Mouse (Mus musculus) retina, postnatal 7 days (tissue): Measurements from ENCODE around the gene Adra2b.

Experiments used
- DNase-seq: peaks from one replicate; pipeline ENCODE4 v3.0.0-alpha.2; 2012; ENCODE audit warnings: low read depth, low spot score

The Adra2b gene

DNA sequence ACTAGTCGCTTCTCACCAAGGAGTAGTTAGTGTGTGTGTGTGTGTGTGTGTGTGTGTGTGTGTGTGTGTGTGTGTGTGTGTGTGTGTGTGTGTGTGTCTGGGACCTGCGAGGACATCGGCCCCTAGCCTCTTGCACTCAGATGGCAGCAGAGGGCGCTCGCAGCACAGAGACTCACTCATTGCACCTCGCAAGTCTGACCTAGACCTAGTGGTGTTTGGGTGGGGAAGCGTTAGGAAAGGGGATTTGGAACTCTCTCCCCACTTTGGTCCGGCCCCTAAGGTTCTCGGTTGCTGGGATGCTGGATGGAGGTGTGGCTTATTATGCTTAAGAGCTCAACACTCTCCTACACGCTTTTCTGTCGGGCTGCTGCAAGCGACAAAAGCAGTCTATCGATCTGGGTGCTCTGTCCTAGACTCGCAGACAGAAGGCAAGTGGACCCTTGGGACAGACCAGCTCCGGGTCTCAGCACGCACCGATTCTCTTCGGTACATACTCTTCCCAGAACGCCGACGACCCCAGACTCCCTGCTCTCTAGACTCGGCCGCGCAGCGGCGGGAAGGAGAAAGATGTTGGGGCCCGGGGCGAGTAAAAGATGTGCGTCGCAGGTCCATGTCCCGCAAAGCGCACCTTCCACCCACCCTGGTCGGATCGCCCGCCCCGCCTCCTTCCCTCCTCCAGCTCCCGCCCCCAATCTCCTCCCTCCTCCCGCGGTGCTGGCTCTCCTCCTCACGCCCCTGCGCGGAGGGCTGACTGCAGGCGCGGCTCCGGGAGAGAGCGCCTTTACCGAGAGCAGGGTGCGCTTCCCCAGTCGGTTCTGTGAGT is at the start of gene Adra2b:
Gene Adra2b, plus strand, starts transcription at position 750 of the 823 bp plus-strand sequence.
- DNase-seq: peak; percentile 71

- DNase-seq: no peak
Measured at GRCm38 (mm10) chr2:127313878-127314277, 49.1 kb upstream of the Adra2b start.

DNA sequence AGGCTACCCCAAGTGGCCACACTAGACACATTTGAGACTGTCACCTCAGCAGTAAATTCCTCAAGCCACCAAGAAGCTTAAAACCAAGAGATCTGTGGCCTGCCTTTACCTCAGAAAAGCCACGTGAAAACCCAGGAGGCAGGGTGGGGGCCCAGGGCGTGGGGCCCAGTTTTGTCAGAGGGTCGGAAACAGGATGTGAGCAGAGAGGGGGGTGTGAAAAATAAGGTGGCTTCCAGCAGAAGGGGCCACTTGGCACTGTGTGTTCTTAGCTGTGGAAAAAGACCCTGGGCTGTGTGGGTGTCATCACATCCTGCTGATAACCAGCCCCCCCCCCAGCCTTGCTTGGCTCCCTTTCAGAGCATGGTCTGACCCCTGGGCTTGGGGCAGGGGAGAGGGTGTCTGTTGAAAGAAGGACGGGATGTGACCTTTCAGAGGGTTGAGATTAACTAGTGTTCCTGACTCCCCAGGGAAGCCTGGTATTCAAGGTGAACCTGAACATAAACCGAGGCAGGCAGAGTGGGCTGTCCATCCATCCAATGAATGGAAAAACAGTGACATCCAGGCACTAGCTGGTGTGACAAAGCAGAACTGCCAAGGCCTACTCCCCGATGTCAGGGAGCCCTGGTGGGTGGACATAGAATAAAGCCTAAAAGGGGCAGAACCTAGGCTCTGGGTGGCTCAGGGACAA is 48.4 kb upstream of the Adra2b start:
- no peak for DNase-seq

DNA sequence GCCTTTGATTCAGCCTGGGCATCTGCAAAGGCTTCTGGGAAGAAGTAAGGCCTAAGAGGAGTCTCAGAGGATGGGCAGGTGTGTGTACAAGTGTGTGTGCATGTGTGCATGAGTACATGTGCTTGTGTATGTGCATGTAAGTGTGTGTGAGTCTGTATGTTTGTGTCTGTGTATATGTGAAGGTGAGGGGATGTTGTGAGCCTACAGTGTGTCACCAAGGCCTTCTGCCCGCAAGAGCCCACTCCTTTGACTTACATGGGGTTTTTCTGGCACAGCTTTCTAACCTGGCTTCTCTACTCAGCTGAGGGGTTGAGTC is 47.9 kb upstream of the Adra2b start:
- no peak for DNase-seq

GRCm38 (mm10) chr2:127316431-127316830 is 46.6 kb upstream of the Adra2b start:
- DNase-seq: no peak

- DNase-seq: no peak
Measured at GRCm38 (mm10) chr2:127318136-127318535, 44.9 kb upstream of the Adra2b start.

DNA sequence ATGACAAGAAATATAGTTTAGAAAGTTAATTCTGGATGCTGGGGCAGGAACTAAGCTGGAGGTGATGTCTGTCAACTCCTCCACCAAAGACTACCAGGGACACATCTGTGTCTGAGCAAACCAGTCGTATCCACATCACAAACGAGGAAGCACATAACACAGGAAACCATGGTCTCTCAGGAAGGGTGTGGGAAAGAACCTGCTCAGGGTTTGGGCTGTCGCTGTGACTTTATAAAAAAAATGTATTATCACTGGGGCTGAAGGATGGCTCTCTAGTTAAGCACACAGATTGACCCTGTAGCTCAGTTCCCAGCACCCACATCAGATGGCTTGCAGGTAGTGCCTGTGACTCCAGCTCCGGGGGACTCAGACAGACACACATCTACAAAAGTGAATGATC is 43.9 kb upstream of the Adra2b start:
- DNase-seq: no peak

DNA sequence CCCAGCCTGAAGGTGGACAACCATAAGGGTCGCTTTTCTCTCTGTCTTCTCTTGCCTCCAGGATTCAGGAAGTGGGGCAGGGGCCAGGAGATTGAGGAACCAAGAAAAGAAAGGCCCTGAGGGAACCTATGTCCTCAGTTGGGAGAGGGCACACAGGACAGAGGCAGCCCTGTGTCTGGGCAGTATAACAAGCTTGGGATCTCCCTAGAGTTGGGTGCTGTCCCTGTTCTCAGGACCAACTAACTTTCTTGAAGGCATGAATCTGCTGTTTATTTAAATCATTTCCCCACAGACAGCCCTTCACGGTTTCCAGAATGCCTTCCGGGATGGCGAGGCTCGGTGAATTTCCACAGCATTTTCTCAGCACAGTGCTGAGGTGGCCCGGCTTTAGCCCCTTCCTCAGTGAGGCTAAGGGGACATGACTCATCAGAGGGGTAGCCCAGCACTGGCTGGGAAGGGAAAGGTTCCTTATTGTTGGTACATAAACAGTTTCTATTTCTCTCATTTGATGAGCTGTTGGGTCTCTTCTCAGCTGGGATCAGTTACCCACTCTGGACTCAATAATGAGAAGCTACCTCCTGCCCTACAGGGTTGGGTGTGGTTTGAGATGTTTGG is 40.2 kb upstream of the Adra2b start:
- DNase-seq: no peak

DNA sequence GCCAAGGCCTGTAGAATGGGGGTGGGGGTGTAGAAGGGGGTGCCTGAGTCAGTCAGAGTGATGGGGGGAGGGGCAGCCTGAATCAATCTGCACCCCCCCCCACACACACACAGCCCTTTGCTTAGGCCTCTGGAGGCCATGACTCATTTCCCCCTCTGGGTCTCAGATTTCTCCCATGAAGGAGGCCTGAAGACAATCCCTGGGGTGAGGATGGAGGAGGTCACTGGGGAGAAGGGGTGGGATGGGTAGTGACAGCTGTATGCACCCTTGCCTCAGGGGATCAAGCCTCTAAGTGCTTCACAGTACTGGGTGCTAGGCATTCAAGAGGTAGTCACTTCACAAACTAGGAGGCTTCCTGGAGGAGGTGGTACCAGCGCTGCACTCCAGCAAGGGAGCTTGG is 39.3 kb upstream of the Adra2b start:
- no peak for DNase-seq

DNA sequence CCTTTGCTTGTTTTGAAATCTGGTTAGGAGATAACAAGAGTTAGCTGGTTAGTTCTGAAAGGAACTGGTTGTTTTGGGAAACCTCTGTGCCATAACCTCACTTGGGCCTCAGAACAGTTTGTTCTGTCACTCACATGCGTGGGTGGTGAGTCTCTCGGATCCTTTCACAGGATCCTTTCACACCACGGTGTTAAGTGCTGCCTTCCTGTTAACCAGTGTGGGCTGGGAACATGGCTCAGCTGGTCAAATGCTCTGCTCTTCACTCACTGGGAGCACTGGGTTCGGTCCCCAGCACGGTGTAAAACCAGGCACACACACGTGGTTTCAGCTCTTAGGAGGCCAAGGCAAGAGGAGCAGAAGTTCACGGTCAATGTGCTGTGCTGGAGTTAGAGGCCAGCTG is 38.6 kb upstream of the Adra2b start:
- no peak for DNase-seq

GRCm38 (mm10) chr2:127328090-127328851 is 34.7 kb upstream of the Adra2b start:
- DNase-seq: no peak

GRCm38 (mm10) chr2:127332807-127333570 is 30.0 kb upstream of the Adra2b start:
- DNase-seq: no peak

DNA sequence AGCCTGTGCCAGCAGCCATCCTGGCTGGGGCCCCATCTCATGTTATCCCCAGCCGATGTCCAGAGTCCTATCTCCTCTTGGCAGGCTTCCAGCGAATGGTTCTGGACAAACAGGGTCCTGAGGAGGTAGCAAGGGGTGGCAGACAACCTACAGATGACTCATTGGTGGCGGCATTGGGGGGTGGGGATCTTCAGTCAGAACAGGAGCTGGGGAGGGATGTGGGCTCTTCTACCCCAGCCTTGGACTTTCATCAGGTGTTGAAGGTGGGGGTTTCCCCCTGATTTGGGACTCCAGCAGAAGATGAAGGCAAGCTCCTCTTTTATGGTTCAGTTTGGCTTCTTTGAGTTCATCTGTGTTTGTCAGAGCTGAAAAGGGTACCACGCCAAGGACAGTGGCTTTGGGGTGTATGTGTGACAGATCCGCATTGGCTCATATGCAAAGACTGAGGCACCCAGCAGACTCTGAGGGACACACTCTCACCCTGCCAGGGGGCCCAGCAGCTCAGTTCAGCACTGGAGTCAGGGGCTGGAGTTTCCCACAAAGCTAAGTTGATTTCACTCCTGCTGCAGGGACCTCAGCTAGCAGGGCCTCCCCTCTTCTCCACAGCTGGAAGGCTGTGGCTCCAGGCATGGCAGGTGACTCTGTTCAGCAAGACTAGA is 28.9 kb upstream of the Adra2b start:
- no peak for DNase-seq

GRCm38 (mm10) chr2:127335078-127335541 is 27.9 kb upstream of the Adra2b start:
- DNase-seq: no peak

GRCm38 (mm10) chr2:127335767-127336496 is 27.1 kb upstream of the Adra2b start, which contains the start of gene Dusp2:
Dusp2 (plus strand) TSS chr2:127336159.
- DNase-seq: peak; percentile 34

GRCm38 (mm10) chr2:127336497-127336832 is 26.5 kb upstream of the Adra2b start:
- no peak for DNase-seq

DNA sequence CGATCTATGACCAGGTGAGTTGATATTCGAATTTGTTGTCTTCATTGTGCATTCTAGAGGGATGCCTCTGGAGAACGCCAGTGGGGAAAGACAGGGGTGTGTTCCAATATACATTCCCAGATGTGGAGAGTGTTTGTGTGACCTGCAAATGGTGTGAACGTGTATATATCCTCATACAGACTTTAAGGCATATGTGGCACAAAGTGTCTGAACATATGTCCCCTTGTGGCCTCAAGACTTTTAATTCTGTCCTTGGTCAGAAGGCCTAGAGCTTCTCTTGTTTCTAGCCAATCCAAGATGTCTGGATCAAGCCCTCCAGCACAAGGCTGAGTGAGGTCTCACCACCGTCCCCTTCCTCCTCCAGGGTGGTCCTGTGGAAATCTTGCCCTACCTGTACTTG is 26.1 kb upstream of the Adra2b start:
- DNase-seq: no peak

GRCm38 (mm10) chr2:127337531-127337930 is 25.5 kb upstream of the Adra2b start:
- DNase-seq: no peak

GRCm38 (mm10) chr2:127338012-127338411 is 25.0 kb upstream of the Adra2b start:
- DNase-seq: no peak

- no peak for DNase-seq
Measured at GRCm38 (mm10) chr2:127338416-127338815, 24.6 kb upstream of the Adra2b start, which contains the start of gene Astl. Astl (plus strand) TSS chr2:127338639.
